Mouse (Mus musculus): ENCODE results near the gene Krt6a. TPM values are rescaled to one million over a fixed set of nuclear protein-coding genes. Genes with fewer than 3 reads are reported as not detected.

Krt6a gene
- polyA plus RNA-seq, 1 experiment = not detected

DNA sequence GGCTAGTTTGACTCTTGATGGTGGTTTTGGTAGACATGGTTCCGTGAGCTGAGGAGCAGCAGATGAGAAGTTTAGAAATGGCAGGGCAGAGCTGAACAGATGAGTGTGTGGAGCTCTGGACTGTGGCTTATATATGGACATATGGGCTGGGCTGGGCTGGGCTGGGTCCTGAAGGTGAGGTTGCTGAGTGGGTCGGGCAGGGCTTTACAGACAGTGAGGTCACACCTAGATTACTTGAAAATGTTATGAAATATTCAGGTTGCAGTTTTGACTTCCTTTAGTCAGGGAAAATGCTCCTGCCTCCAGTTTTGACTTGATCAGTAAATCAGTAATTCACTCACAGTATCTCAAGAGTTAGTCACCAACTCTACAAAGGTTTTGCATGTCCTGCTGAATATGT is 13.9 kb downstream of the Krt6a start, which contains the start of gene Krt6b:
Gene Krt6b, minus strand, starts transcription at position 101 of the 400 bp plus-strand sequence.
- Histone ChIP-seq H3K4me1 (ENCODE audit: control insufficient read depth, insufficient read depth, low read length) (no peaks in the 10 kb centered on the region), H3K4me3 (ENCODE audit: insufficient read depth, low read depth, low read length) (no peak within 1 kb of the TSS), H3K27ac (ENCODE audit: insufficient read depth, low read depth, low read length) (no peak within 1 kb of the TSS)
- TF ChIP-seq POLR2A (IDR thresholded peaks at IDR 0.05; ENCODE audit: insufficient read depth, low read depth, low read length) (no peak), CTCF (IDR thresholded peaks at IDR 0.05; ENCODE audit: insufficient read depth, low read depth, low read length) (no peak)
- 90% methylated on average over 2 of the region's 2 CpGs for WGBS

DNA sequence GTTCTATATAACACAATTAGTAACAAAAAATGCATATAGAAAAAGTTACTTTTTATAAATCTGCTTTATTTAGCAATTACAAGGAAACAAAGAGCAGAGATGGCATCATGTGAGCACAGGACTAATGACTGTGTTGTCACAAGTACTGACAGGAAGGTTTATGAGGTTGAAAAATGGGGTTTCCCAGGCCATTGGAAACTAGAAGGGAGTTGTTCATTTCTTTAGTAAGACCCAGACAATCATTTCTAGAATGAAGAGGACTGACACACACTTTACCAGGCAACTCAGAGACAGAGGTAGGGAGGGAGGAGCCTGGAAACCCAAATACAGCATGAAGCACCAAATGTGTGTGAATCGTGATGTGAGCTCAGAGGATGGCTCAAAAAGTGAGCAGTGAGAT is 18.1 kb downstream of the Krt6a start:
- no peak overlapping the region for H3K4me3 ChIP-seq (ENCODE audit: insufficient read depth, low read depth, low read length)
- no peaks in the 10 kb centered on the region for H3K4me1 ChIP-seq (ENCODE audit: control insufficient read depth, insufficient read depth, low read length)
- no peak overlapping the region for H3K27ac ChIP-seq (ENCODE audit: insufficient read depth, low read depth, low read length)
- TF ChIP-seq CTCF (IDR thresholded peaks at IDR 0.05; ENCODE audit: insufficient read depth, low read depth, low read length) (no peak), POLR2A (IDR thresholded peaks at IDR 0.05; ENCODE audit: insufficient read depth, low read depth, low read length) (no peak)
- 82% methylated on average over 1 of the region's 1 CpGs for WGBS

DNA sequence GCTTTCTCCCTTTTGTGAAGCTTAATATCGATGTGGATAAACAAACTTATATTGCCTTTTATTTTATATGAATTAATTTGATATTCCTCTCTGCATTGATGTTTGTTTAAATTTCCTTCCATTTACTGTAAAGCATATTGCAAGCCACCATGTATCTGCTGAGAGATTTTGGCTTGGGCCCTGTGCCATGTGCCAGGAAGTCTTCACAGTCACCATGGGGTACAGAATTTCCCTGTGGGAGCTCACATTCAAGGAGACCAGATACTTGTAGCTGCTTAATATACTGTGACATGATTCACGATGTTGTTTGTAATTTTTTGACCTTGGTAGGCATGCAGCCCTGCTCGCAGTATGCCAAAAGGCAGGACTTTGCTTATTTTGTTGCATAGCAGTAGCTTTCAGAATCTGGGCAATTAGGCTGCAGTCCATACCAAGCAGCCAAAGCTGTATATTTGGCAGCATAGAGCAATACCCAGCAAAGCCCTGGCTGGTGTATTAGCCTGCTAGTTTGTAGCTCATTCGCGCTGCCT is 41.3 kb downstream of the Krt6a start:
- 77% methylated on average over 5 of the region's 5 CpGs for WGBS
- H3K4me3 ChIP-seq (ENCODE audit: insufficient read depth, low read depth, low read length) = no peak overlapping the region
- no peak overlapping the region for H3K27ac ChIP-seq (ENCODE audit: insufficient read depth, low read depth, low read length)
- TF ChIP-seq POLR2A (IDR thresholded peaks at IDR 0.05; ENCODE audit: insufficient read depth, low read depth, low read length) (no peak), CTCF (IDR thresholded peaks at IDR 0.05; ENCODE audit: insufficient read depth, low read depth, low read length) (no peak)
- no peaks in the 10 kb centered on the region for H3K4me1 ChIP-seq (ENCODE audit: control insufficient read depth, insufficient read depth, low read length)

DNA sequence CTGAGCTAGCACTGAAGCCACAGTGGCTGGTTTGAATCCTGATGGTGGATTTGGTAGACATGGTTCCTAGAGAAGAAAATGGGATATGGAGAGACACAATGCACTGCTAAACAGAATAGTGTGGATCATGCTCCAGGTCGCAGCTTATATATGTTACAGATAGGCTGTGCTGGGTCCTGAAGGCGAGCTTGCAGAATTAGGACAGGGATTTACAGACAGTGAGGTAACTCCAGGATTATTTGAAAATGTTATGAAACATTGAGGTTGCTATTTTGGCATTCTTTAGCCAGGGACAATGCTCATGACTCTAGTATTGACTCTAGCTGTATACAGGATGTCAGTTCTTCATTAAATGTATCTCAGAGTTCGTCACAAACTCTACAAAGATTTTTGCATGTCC is 46.8 kb downstream of the Krt6a start, which contains the start of gene Gm5478:
Gene Gm5478, minus strand, starts transcription at position 101 of the 400 bp plus-strand sequence.
- H3K4me3 ChIP-seq (ENCODE audit: insufficient read depth, low read depth, low read length) = no peak within 1 kb of the TSS
- no peak within 1 kb of the TSS for H3K27ac ChIP-seq (ENCODE audit: insufficient read depth, low read depth, low read length)
- TF ChIP-seq CTCF (IDR thresholded peaks at IDR 0.05; ENCODE audit: insufficient read depth, low read depth, low read length) (no peak), POLR2A (IDR thresholded peaks at IDR 0.05; ENCODE audit: insufficient read depth, low read depth, low read length) (no peak)
- no peaks in the 10 kb centered on the region for H3K4me1 ChIP-seq (ENCODE audit: control insufficient read depth, insufficient read depth, low read length)
- 87% methylated on average over 3 of the region's 3 CpGs for WGBS

Other genes starting within 250 kb of the Krt6a start
- not detected in 2 replicates for gene Krt88, start 246.6 kb downstream of the Krt6a start, polyA plus RNA-seq (2012; ENCODE audit: insufficient read depth, insufficient read length, low replicate concordance, missing spikeins)
- gene Krt81, start 230.6 kb downstream of the Krt6a start, polyA plus RNA-seq (2012; ENCODE audit: insufficient read depth, insufficient read length, low replicate concordance, missing spikeins) = not detected in 2 replicates
- not detected in 2 replicates for gene Krt86, start 220.8 kb downstream of the Krt6a start, polyA plus RNA-seq (2012; ENCODE audit: insufficient read depth, insufficient read length, low replicate concordance, missing spikeins)
- gene Krt83, start 202.8 kb downstream of the Krt6a start, polyA plus RNA-seq (2012; ENCODE audit: insufficient read depth, insufficient read length, low replicate concordance, missing spikeins) = not detected in 2 replicates
- gene Gm49425, start 177.0 kb downstream of the Krt6a start, polyA plus RNA-seq (2012; ENCODE audit: insufficient read depth, insufficient read length, low replicate concordance, missing spikeins) = not detected in 2 replicates
- gene Krt84, start 161.5 kb downstream of the Krt6a start, polyA plus RNA-seq (2012; ENCODE audit: insufficient read depth, insufficient read length, low replicate concordance, missing spikeins) = not detected in 2 replicates
- not detected in 2 replicates for gene Krt82, start 143.6 kb downstream of the Krt6a start, polyA plus RNA-seq (2012; ENCODE audit: insufficient read depth, insufficient read length, low replicate concordance, missing spikeins)
- gene Krt90, start 131.4 kb downstream of the Krt6a start, polyA plus RNA-seq (2012; ENCODE audit: insufficient read depth, insufficient read length, low replicate concordance, missing spikeins) = not detected in 2 replicates
- gene Krt75, start 120.4 kb downstream of the Krt6a start, polyA plus RNA-seq (2012; ENCODE audit: insufficient read depth, insufficient read length, low replicate concordance, missing spikeins) = not detected in 2 replicates
- gene Gm5414, start 66.1 kb downstream of the Krt6a start, polyA plus RNA-seq (2012; ENCODE audit: insufficient read depth, insufficient read length, low replicate concordance, missing spikeins) = not detected in 2 replicates
- gene Gm5478, start 46.9 kb downstream of the Krt6a start, polyA plus RNA-seq (2012; ENCODE audit: insufficient read depth, insufficient read length, low replicate concordance, missing spikeins) = not detected in 2 replicates
- gene Krt6b, start 14.0 kb downstream of the Krt6a start, polyA plus RNA-seq (2012; ENCODE audit: insufficient read depth, insufficient read length, low replicate concordance, missing spikeins) = not detected in 2 replicates
- gene Krt5, start 18.6 kb upstream of the Krt6a start, polyA plus RNA-seq (2012; ENCODE audit: insufficient read depth, insufficient read length, low replicate concordance, missing spikeins) = not detected in 2 replicates
- gene Krt71, start 48.8 kb upstream of the Krt6a start, polyA plus RNA-seq (2012; ENCODE audit: insufficient read depth, insufficient read length, low replicate concordance, missing spikeins) = not detected in 2 replicates
- gene Krt72, start 92.2 kb upstream of the Krt6a start, polyA plus RNA-seq (2012; ENCODE audit: insufficient read depth, insufficient read length, low replicate concordance, missing spikeins) = not detected in 2 replicates
- not detected in 2 replicates for gene Krt73, start 108.0 kb upstream of the Krt6a start, polyA plus RNA-seq (2012; ENCODE audit: insufficient read depth, insufficient read length, low replicate concordance, missing spikeins)
- not detected in 2 replicates for gene Krt2, start 123.9 kb upstream of the Krt6a start, polyA plus RNA-seq (2012; ENCODE audit: insufficient read depth, insufficient read length, low replicate concordance, missing spikeins)
- not detected in 2 replicates for gene Krt1, start 156.5 kb upstream of the Krt6a start, polyA plus RNA-seq (2012; ENCODE audit: insufficient read depth, insufficient read length, low replicate concordance, missing spikeins)
- gene Krt77, start 175.4 kb upstream of the Krt6a start, polyA plus RNA-seq (2012; ENCODE audit: insufficient read depth, insufficient read length, low replicate concordance, missing spikeins) = not detected in 2 replicates
- not detected in 2 replicates for gene Krt76, start 198.6 kb upstream of the Krt6a start, polyA plus RNA-seq (2012; ENCODE audit: insufficient read depth, insufficient read length, low replicate concordance, missing spikeins)
- not detected in 2 replicates for gene Krt4, start 230.4 kb upstream of the Krt6a start, polyA plus RNA-seq (2012; ENCODE audit: insufficient read depth, insufficient read length, low replicate concordance, missing spikeins)
- gene Krt79, start 246.0 kb upstream of the Krt6a start, polyA plus RNA-seq (2012; ENCODE audit: insufficient read depth, insufficient read length, low replicate concordance, missing spikeins) = not detected in 2 replicates

Data from olfactory bulb, adult 2 months (tissue).